Mouse (Mus musculus) kidney, postnatal 0 days (tissue): ENCODE measurements around the gene Mfap2. TPM values are rescaled to one million over a fixed set of nuclear protein-coding genes. Genes with fewer than 3 reads are reported as not detected.
A peak's percentile ranks its signal among the peaks of the same experiment; 100 is the strongest.

Source experiments
- ATAC-seq: fragments of 200-750 bp; cut with Nextera tagmentation; replicated peaks from 2 replicates; pipeline ENCODE4 v1.8.0; 2017; ENCODE audit warnings: low read depth, moderate number of reproducible peaks, moderate TSS enrichment, moderate library complexity; ENCODE audit not compliant: low FRiP score
- DNase-seq: peaks from one replicate; pipeline ENCODE4 v3.0.0-alpha.2; 2016; ENCODE audit warnings: low spot score
- H3K27ac ChIP-seq: fragments of 300-500 bp; sonication (generic); 2 replicates; pipeline ENCODE4 v1.5.1; 2014; ENCODE audit warnings: mild to moderate bottlenecking
- H3K27me3 ChIP-seq: fragments of 300-500 bp; sonication (generic); 2 replicates; pipeline ENCODE4 v1.6.1; 2014; ENCODE audit warnings: low read length, mixed read lengths; ENCODE audit not compliant: insufficient read depth
- H3K36me3 ChIP-seq: fragments of 300-500 bp; sonication (generic); 2 replicates; pipeline ENCODE4 v1.6.1; 2014; ENCODE audit warnings: low read length, mixed read lengths; ENCODE audit not compliant: insufficient read depth
- H3K4me1 ChIP-seq: fragments of 300-500 bp; sonication (generic); replicated peaks from 2 replicates; pipeline ENCODE4 v1.6.1; 2014; ENCODE audit warnings: antibody characterized with exemption, low read length, mixed read lengths; ENCODE audit not compliant: insufficient read depth
- H3K4me2 ChIP-seq: fragments of 300-500 bp; sonication (generic); 2 replicates; pipeline ENCODE4 v1.6.1; 2014; ENCODE audit warnings: mild to moderate bottlenecking, low read length, moderate library complexity, mixed read lengths
- H3K4me3 ChIP-seq: fragments of 300-500 bp; sonication (generic); replicated peaks from 2 replicates; pipeline ENCODE4 v1.5.1; 2014; ENCODE audit warnings: low read depth, low read length
- H3K9ac ChIP-seq: fragments of 300-500 bp; sonication (generic); 2 replicates; pipeline ENCODE4 v1.6.1; 2014; ENCODE audit warnings: low read depth, low read length
- H3K9me3 ChIP-seq: fragments of 300-500 bp; sonication (generic); replicated peaks from 2 replicates; pipeline ENCODE4 v1.6.1; 2016; ENCODE audit warnings: low read length, inconsistent platforms, mixed read lengths
- CTCF ChIP-seq: IDR thresholded peaks from 2 replicates; pipeline ENCODE4 v1.5.1; 2016; ENCODE audit warnings: antibody characterized with exemption, low read depth, mild to moderate bottlenecking, moderate library complexity
- WGBS: fragments of 180-500 bp; shearing (Covaris S2); extraction: QIAGEN DNeasy Blood & Tissue Kit; methylation state at CpG from one replicate; pipeline ENCODE4 v1.1.7; 2014; 5-methylcytosine and 5-hydroxymethylcytosine counted together
- polyA plus RNA-seq: library from polyadenylated mRNA; unstranded; fragments of >200 nt; fragmentation: Nextera tagmentation; extraction: Ambion mirVana; gene quantifications from 2 replicates; pipeline ENCODE4 v1.2.1, GENCODE M21; 2015

Mfap2 gene
- 330 and 339 TPM in 2 replicates for polyA plus RNA-seq

DNA sequence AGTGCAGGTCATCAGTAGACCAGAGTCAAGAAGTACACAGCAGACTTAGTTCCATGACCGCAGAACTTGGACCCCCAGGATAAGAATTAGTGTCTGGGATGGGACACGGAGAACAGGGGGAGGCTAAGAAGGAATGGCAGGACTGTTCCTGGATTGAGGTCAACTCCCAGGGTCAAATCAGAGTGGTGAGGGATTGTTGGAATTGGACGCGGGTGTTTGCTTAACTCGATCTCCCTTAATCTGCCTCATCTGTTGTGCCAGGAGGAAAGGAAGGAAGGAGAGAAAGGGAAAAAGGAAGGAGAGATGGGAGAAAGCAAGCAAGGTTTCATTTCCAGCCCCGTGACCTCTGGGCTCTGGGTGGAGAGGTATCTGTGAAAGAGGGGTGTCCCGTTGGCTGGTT is at the start of gene Mfap2:
Gene Mfap2, plus strand, starts transcription at position 301 of the 400 bp plus-strand sequence.
- Histone ChIP-seq H3K36me3 (peaks cover 19% of the 10 kb centered on the region; the same call in 1 of the 2 replicates), H3K4me3 (peak within 1 kb of the TSS; percentile 56), H3K4me1 (peaks cover 10% of the 10 kb centered on the region; the same call in 1 of the 2 replicates), H3K9ac (peak within 1 kb of the TSS; percentile 67), H3K27me3 (no peaks in the 10 kb centered on the region), H3K4me2 (peak within 1 kb of the TSS; percentile 61), H3K9me3 (no peaks in the 10 kb centered on the region), H3K27ac (peak within 1 kb of the TSS; percentile 81)
- no peak for TF ChIP-seq CTCF
- WGBS = 17% methylated on average over 7 of the region's 7 CpGs
- DNase-seq (no peak), ATAC-seq (no peak)

DNA sequence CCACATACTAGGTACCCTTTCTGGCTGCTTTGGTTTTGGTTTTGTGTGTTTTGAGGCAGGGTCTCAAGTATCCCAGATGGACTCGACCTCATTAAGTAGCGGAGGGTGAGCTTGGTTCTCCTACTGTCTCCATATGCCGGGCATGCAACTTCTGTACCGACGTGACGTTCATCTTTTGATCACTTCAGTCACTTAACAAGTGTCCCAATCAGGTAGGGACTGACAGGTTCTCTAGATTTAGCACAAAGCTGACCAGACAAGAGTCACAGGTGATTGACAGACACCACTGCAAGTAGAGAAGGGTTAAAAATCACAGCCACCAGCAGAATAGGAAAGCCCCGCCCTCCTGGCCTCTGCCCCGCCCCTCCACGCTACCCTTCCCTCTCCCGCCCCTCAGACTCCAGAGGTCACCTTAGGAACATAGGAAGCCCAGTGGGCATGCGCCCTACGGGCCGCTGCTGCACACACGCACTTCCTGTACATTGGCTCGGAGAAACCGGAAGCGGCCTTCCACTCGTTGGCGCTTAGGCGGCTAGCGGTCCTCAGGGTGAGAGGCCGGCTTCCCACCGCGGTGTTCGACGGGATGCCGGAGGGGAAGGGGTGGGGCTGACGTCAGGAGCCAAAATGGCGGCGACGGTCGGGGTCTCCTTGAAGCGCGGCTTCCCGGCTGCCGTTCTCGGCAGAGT is 49.3 kb upstream of the Mfap2 start, which contains the start of gene Sdhb:
Gene Sdhb, plus strand, starts transcription at position 423 of the 686 bp plus-strand sequence.
- Histone ChIP-seq H3K4me2 (peak within 1 kb of the TSS; percentile 90), H3K36me3 (no peaks in the 10 kb centered on the region), H3K4me1 (peaks cover 9% of the 10 kb centered on the region), H3K9me3 (no peaks in the 10 kb centered on the region), H3K4me3 (peak within 1 kb of the TSS; percentile 84), H3K27ac (peak within 1 kb of the TSS; percentile 89), H3K27me3 (no peaks in the 10 kb centered on the region), H3K9ac (peak within 1 kb of the TSS; percentile 94)
- 0 out of 2 replicates have a peak, but pooled peaks have one; percentile 11 for TF ChIP-seq CTCF
- DNase-seq (peak; percentile 99), ATAC-seq (peak; percentile 93)
- under 1% methylated on average over 37 of the region's 37 CpGs for WGBS

DNA sequence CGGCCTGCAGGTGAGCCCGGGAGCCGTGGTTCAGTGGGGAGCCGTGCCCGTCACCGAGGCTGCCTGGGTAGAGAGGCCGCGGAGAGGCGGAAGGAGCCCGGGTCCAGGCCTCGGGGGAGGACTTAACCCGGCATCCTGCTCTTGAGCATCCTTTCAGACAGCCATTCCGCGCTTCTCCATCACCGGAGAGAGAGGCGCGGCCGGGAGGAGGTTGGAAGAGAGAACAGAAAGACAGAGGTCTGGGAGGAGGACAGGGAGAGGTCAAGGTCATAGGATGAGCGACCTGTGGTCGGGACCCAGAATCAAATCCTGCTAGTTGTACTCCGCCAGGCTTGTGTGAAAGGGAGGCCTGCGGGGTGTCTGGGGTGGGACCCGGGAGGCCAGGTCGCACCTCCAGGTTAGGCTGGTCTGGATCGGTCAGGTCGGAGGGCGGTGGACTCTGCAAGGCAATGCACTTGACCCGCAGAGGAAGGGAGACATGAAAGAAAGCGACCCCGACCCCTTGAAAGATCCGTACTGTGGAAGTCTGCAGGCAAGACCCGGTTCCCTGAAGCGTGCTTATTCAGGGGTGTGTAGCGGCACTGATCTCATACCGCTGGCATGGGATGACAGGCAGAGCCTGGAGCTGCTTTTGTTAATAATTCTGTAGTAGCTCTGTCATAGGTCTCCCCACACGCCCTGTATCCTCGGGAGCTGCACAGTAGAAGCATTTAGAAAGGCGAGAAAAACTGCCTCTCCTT is 48.6 kb upstream of the Mfap2 start:
- Histone ChIP-seq H3K27me3 (no peaks in the 10 kb centered on the region), H3K9me3 (no peaks in the 10 kb centered on the region), H3K4me2 (peak overlapping the region; percentile 90), H3K27ac (peak overlapping the region; percentile 89), H3K4me3 (peak overlapping the region; percentile 84), H3K4me1 (peaks cover 9% of the 10 kb centered on the region), H3K9ac (peak overlapping the region; percentile 94), H3K36me3 (peaks cover 4% of the 10 kb centered on the region; the same call in 1 of the 2 replicates)
- under 1% methylated on average over 38 of the region's 38 CpGs for WGBS
- no peak for ATAC-seq
- TF ChIP-seq CTCF = no peak
- no peak for DNase-seq

DNA sequence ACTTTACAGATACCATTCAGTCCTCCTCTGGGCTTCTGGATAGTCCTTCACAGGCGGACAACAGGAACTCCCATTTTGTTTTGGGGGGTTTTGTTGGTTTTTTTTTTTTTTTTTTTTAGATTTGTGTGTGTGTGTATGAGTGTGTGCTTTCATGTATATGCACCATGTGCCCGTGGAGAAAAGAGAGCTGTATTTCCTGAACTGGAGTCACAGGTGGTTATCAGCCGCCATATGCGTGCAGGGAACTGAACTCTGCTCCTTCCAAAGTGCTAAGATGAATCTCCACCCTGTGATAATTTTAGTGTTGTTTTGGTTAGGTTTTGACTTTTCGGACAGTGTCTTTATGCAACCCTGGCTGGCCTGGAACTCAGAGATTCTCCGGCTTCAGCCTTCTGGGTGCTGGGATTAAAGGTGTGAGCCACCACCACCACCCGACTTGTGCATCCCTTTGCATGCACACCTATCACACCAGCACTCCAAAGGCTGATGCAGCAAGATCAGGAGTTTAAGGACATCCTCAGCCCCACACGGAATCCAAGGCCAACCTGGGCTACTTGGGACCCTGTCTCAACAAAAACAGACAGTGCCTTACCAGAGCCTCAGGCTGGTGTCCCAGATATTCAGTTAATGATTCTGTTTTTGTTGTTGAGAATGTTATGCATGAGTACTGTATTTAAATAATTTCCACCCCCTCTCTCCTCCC is 47.9 kb upstream of the Mfap2 start:
- ATAC-seq = no peak
- H3K4me2 ChIP-seq = peak overlapping the region; percentile 90
- peak overlapping the region; percentile 89 for H3K27ac ChIP-seq
- 66% methylated on average over 8 of the region's 8 CpGs for WGBS
- no peaks in the 10 kb centered on the region for H3K27me3 ChIP-seq
- peak overlapping the region; percentile 84 for H3K4me3 ChIP-seq
- peak overlapping the region; percentile 94 for H3K9ac ChIP-seq
- H3K9me3 ChIP-seq = no peaks in the 10 kb centered on the region
- no peak for TF ChIP-seq CTCF
- peaks cover 9% of the 10 kb centered on the region for H3K4me1 ChIP-seq
- peaks cover 10% of the 10 kb centered on the region; the same call in 1 of the 2 replicates for H3K36me3 ChIP-seq
- DNase-seq = no peak

DNA sequence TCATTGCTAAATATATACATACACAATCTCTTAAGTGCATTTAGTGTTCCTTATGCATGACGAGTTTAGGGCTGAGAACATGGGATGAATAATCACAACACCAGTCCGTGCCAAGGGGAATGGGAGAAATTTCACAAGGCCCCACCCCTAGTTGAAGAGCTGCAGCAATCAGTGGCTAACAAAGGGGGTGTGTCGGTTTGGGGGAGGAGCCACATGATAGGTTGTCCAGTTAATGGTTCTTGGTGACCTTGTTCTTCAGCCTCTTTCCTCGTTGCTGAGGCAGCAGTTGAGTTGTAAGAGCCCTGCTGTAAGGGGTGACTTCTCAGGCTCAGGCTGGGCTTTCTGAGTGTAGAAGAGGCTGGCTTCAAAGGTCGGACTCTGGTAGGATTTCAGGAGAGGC is 47.3 kb upstream of the Mfap2 start:
- Histone ChIP-seq H3K4me2 (peak overlapping the region; percentile 90; the same call in 1 of the 2 replicates), H3K9ac (no peak overlapping the region), H3K4me1 (peaks cover 9% of the 10 kb centered on the region), H3K36me3 (peaks cover 15% of the 10 kb centered on the region; the same call in 1 of the 2 replicates), H3K4me3 (no peak overlapping the region), H3K27ac (peak overlapping the region; percentile 83), H3K9me3 (no peaks in the 10 kb centered on the region), H3K27me3 (no peaks in the 10 kb centered on the region)
- no peak for TF ChIP-seq CTCF
- peak; percentile 45 for ATAC-seq
- 15% methylated on average over 5 of the region's 5 CpGs for WGBS
- DNase-seq = peak; percentile 83
